ENCODE assay signal across 13 mouse cellular contexts in genomic region chr1:73118661-73119060, GRCm38 (mm10).
DNase-seq lines count a peak whose midpoint lies in the region; ATAC-seq and TF ChIP-seq lines count a peak whose summit lies in the region.
"Had no signal": no experiment of that assay in that cellular context is flagged by ENCODE, and none has a peak within 500 bp of the region (broad histone marks: within the 10 kb centered on the region; RNA-seq: fewer than 3 reads in every experiment).

No protein-coding gene starts in this region.

- no peak overlapping the region for H3K27ac ChIP-seq in kidney, postnatal 0 days
- H3K27ac ChIP-seq: neural tube, embryonic 13.5 days had no signal

- H3K36me3 ChIP-seq in kidney, postnatal 0 days (ENCODE audit: insufficient read depth, low read length), result no peaks in the 10 kb centered on the region
- H3K36me3 ChIP-seq: neural tube, embryonic 13.5 days had no signal

- no peak overlapping the region for H3K9ac ChIP-seq in kidney, postnatal 0 days (ENCODE audit: low read depth, low read length)
- H3K9ac ChIP-seq: liver, postnatal 0 days; neural tube, embryonic 13.5 days had no signal

- 0 out of 2 replicates have a peak, but pooled peaks cover 3% of the 10 kb centered on the region for H3K4me1 ChIP-seq in kidney, postnatal 0 days (replicated peaks; ENCODE audit: insufficient read depth, low read length)

- 34% methylated on average over 6 of the region's 6 CpGs for WGBS in kidney, postnatal 0 days

- no peaks in the 10 kb centered on the region for H3K9me3 ChIP-seq in kidney, postnatal 0 days (replicated peaks; ENCODE audit: low read length)
- H3K9me3 ChIP-seq: neural tube, embryonic 13.5 days had no signal

- ATAC-seq in kidney, postnatal 0 days (replicated peaks; ENCODE audit: low FRiP score, low read depth), result no peak
- ATAC-seq: hindbrain, embryonic 16.5 days; liver, postnatal 0 days had no signal

- intact Hi-C loops in left cerebral cortex, postnatal 10 days (cut with DNase I), result no loop called here

- H3K4me2 ChIP-seq in kidney, postnatal 0 days (ENCODE audit: low read length), result no peak overlapping the region
- H3K4me2 ChIP-seq: neural tube, embryonic 13.5 days had no signal

- H3K4me3 ChIP-seq in kidney, postnatal 0 days (replicated peaks; ENCODE audit: low read depth, low read length), result no peak overlapping the region
- H3K4me3 ChIP-seq: neural tube, embryonic 13.5 days had no signal

- no peak for TF ChIP-seq CTCF in kidney, postnatal 0 days (IDR thresholded peaks at IDR 0.05; ENCODE audit: low read depth)

- peak; percentile 14 for DNase-seq in kidney, adult 11 months
- no peak for DNase-seq in kidney, adult 18-20 months
- peak; percentile 19 for DNase-seq in urinary bladder, postnatal 14 days (ENCODE audit: low spot score)
- DNase-seq in urinary bladder, adult 18-20 months (ENCODE audit: low spot score in 2 of 2), result no peak
- DNase-seq in kidney, postnatal 0 days (ENCODE audit: low spot score), result peak; percentile 75
- no peak for DNase-seq in B cell, adult 2 months
- DNase-seq in left cerebral cortex, postnatal 10 days (ENCODE audit: extremely low spot score in 1 of 2, low spot score in 2 of 2), result no peak
- DNase-seq: adrenal gland, postnatal 10 days; cerebellum, adult 9-10 months; liver, postnatal 0 days; thymus, adult 2 months had no signal

- no peaks in the 10 kb centered on the region for H3K27me3 ChIP-seq in kidney, postnatal 0 days (ENCODE audit: insufficient read depth, low read length)
- H3K27me3 ChIP-seq: neural tube, embryonic 13.5 days had no signal

Comparison
In these comparisons a context has a peak if more than half of its experiments do, and no peak if none do; other contexts are left out.
1. DNase-seq: peak in kidney, adult 11 months (single experiment), urinary bladder, postnatal 14 days (single experiment) and kidney, postnatal 0 days (single experiment); none in kidney, adult 18-20 months (single experiment), urinary bladder, adult 18-20 months (0 of 2), B cell, adult 2 months (0 of 2) and left cerebral cortex, postnatal 10 days (0 of 2).